Mouse (Mus musculus): ENCODE measurements around the gene Ift140. TPM values are rescaled to one million over a fixed set of nuclear protein-coding genes. Genes with fewer than 3 reads are reported as not detected.

Ift140 gene
- polyA plus RNA-seq, 1 experiment from 2014 or later, result 27.6 TPM

DNA sequence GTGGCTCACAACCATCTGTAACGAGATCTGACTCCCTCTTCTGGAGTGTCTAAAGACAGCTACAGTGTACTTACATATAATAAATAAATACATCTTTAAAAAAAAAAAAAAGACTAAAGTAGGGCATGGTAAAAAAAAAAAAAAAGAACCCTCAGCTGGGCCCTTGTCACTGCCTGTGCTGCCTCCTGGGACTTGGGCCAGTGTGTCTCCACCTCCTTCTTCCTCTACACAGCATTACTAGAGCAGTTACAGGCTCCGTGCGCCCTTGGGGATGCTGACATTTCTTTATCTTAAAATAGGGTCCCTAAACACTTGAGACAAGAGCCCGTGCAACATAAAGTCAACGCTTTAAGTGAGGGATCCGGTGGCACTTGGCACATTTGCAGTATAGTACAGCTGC lies 31.3 kb downstream of the Ift140 start:
- no peak overlapping the region for H3K4me2 ChIP-seq
- 92% methylated on average over 6 of the region's 6 CpGs for WGBS
- H3K27ac ChIP-seq, result no peak overlapping the region
- no peak for ATAC-seq (replicated peaks; ENCODE audit: low FRiP score)
- peaks cover 52% of the 10 kb centered on the region for H3K36me3 ChIP-seq
- H3K27me3 ChIP-seq, result no peaks in the 10 kb centered on the region
- no peak overlapping the region for H3K4me3 ChIP-seq (replicated peaks)
- H3K9ac ChIP-seq, result no peak overlapping the region
- H3K4me1 ChIP-seq, result no peaks in the 10 kb centered on the region
- H3K9me3 ChIP-seq (replicated peaks), result no peaks in the 10 kb centered on the region

DNA sequence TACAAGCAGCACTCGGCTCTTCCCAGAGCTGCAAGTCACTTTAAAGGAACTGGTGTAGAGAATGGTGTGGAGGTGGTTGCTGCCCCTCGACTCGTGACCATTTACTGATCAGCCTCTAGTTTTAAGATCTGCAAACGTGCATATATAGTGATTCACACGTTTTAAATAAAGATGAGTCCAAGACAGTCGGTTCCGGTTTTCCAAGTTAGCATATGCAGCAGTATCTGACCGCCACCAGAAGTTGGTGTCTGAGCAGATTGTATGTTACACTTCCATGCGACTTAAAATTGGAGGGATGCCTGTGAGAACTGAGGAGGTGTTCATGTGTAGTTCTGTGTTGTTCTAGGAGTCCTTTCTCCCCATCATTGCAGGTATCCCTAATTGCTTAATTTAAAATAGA lies 37.4 kb downstream of the Ift140 start:
- H3K27ac ChIP-seq, result no peak overlapping the region
- H3K4me3 ChIP-seq (replicated peaks), result no peak overlapping the region
- peaks cover 81% of the 10 kb centered on the region for H3K36me3 ChIP-seq
- no peaks in the 10 kb centered on the region for H3K9me3 ChIP-seq (replicated peaks)
- no peak for ATAC-seq (replicated peaks; ENCODE audit: low FRiP score)
- no peak overlapping the region for H3K9ac ChIP-seq
- H3K4me2 ChIP-seq, result no peak overlapping the region
- no peaks in the 10 kb centered on the region for H3K27me3 ChIP-seq
- H3K4me1 ChIP-seq, result no peaks in the 10 kb centered on the region
- WGBS, result 84% methylated on average over 9 of the region's 9 CpGs

DNA sequence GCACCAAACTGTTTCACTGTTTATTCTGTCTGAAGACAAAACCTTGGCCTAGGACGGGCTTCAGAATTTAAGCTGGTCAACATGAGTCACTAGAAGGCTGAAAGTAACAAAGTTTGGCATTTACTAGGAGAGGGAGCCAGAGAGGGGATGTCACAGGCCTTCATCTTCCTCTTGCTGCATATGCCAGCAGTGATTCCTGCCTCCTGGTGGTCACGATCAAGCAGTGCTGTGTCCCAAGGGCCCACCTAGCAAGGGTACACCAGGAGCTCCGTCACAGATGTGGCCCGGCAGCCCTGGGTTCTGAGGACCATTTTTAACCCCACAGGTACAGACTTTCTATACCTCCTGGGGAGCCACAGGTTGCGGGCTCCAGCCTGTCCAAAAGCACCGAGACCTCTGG lies 41.2 kb downstream of the Ift140 start:
- Histone ChIP-seq H3K4me3 (replicated peaks) (no peak overlapping the region), H3K4me2 (no peak overlapping the region), H3K27me3 (no peaks in the 10 kb centered on the region), H3K9ac (no peak overlapping the region), H3K9me3 (replicated peaks) (no peaks in the 10 kb centered on the region), H3K4me1 (no peaks in the 10 kb centered on the region), H3K27ac (no peak overlapping the region), H3K36me3 (peaks cover 94% of the 10 kb centered on the region)
- 91% methylated on average over 6 of the region's 6 CpGs for WGBS
- ATAC-seq (replicated peaks; ENCODE audit: low FRiP score), result no peak

DNA sequence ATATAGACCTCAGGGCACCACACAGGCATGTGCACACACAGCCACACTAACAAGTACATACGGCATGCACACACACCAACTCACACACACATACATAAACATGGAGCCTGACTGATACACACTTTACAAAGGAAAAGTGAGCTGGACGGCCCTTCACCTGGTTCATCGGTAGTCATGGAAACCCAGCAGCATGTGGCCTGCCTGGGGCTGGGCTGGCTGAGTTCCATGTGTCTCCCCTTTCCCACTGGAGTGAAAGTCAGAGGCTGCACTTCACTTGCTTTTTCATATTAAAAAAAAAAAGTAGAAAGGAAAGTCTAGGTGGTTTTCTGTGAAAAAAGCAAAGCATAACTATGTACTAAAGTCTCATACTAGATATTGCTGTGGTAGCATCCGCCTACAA lies 47.4 kb downstream of the Ift140 start:
- Histone ChIP-seq H3K4me1 (peaks cover 16% of the 10 kb centered on the region), H3K9ac (no peak overlapping the region), H3K4me3 (replicated peaks) (no peak overlapping the region), H3K27me3 (no peaks in the 10 kb centered on the region), H3K9me3 (replicated peaks) (no peaks in the 10 kb centered on the region), H3K27ac (no peak overlapping the region), H3K4me2 (no peak overlapping the region), H3K36me3 (peaks cover 77% of the 10 kb centered on the region)
- WGBS, result 85% methylated on average over 4 of the region's 4 CpGs
- no peak for ATAC-seq (replicated peaks; ENCODE audit: low FRiP score)

DNA sequence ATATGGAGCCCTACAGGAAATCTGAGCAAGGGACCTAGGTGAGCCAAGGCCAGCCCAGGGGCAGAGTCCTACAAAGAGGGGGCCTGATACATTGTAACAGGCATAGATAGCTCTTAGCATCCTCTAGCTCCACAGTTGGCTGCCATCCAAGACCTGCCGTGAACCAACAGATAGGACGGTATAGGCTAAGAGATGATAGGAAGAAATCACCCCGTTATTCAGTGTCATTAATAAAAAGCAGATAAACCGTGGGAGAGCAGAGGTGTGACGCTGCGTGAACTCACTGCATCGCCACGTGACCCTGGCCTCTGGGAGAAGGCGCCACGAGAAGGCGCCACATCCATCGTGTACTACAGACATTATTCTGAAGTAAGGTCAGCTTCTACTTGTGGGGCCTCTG lies 48.0 kb downstream of the Ift140 start:
- Histone ChIP-seq H3K27ac (peak overlapping the region; percentile 71), H3K9me3 (replicated peaks) (no peaks in the 10 kb centered on the region), H3K36me3 (peaks cover 75% of the 10 kb centered on the region), H3K27me3 (no peaks in the 10 kb centered on the region), H3K4me3 (replicated peaks) (no peak overlapping the region), H3K9ac (0 out of 2 replicates have a peak overlapping the region, but pooled peaks have one; percentile 3), H3K4me2 (no peak overlapping the region), H3K4me1 (peaks cover 16% of the 10 kb centered on the region)
- WGBS, result 74% methylated on average over 12 of the region's 12 CpGs
- ATAC-seq (replicated peaks; ENCODE audit: low FRiP score), result 0 out of 2 replicates have a peak, but pooled peaks have one; percentile 33

DNA sequence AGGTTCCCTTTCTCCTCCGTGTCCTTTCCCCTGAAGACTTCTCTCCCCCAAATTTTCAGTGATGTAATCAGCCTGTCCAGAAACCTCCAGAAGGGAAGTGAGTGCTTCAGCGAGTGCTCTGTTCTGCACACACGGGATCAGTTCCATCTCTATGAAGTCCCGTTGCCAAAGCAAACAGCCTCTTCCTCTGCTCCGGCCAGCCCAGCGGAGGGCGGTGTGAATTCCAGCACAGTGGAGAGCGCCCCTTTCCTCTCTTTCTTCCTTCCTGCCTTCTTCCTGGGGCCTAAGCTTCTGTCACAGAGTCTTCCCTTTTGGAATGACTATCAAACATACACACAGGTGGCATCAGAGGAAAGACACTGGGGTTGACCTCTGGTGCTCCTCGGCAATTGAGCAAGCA lies 48.5 kb downstream of the Ift140 start:
- no peak overlapping the region for H3K4me3 ChIP-seq (replicated peaks)
- 58% methylated on average over 9 of the region's 9 CpGs for WGBS
- no peaks in the 10 kb centered on the region for H3K9me3 ChIP-seq (replicated peaks)
- H3K4me2 ChIP-seq, result no peak overlapping the region
- H3K27ac ChIP-seq, result peak overlapping the region; percentile 71
- no peaks in the 10 kb centered on the region for H3K27me3 ChIP-seq
- peak; percentile 58; the same call in 1 of the 2 replicates for ATAC-seq (replicated peaks; ENCODE audit: low FRiP score)
- no peak overlapping the region for H3K9ac ChIP-seq
- H3K36me3 ChIP-seq, result peaks cover 73% of the 10 kb centered on the region
- peaks cover 16% of the 10 kb centered on the region for H3K4me1 ChIP-seq

DNA sequence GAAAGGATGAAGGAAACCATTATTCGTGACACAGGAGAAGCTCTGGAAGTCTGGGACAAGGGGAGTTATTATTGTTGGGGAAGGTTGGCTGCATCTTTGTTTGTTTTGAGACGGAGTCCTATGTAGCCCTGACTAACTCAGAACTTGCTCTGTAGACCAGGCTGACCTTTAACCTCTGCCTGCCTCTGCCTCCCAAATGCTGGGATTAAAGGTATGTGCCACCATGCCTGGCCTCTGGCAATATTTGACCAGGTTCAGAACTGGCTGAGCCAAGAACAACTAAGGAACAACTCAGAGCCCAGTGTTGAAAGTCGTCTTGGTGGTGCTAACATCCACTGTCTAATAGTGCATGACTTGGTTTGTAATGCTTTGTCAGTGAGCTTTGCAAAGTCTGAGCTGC lies 49.3 kb downstream of the Ift140 start:
- peaks cover 16% of the 10 kb centered on the region for H3K4me1 ChIP-seq
- no peak overlapping the region for H3K9ac ChIP-seq
- H3K4me3 ChIP-seq (replicated peaks), result no peak overlapping the region
- H3K4me2 ChIP-seq, result no peak overlapping the region
- no peak for ATAC-seq (replicated peaks; ENCODE audit: low FRiP score)
- 77% methylated on average over 3 of the region's 3 CpGs for WGBS
- no peaks in the 10 kb centered on the region for H3K9me3 ChIP-seq (replicated peaks)
- H3K27ac ChIP-seq, result 0 out of 2 replicates have a peak overlapping the region, but pooled peaks have one; percentile 71
- H3K36me3 ChIP-seq, result peaks cover 73% of the 10 kb centered on the region
- H3K27me3 ChIP-seq, result no peaks in the 10 kb centered on the region

DNA sequence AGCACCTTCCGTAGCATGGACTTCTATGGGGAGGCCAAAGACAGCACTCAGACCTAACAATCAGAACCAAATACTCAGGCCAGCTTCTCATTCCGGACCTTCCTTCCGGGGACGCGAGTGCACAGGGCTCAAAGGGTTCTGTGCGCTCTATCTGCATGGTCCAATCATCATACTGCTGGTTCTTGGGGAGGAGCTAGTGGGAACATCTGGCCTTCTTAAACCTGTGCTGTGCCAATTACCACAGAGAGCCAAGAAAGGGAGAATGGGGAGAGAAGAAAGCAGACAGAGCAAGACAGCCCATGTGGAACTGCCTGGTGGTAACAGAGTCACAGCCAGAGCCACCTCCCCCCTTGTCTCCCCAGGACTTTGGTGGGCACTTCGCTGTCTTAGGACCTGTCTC lies 50.7 kb downstream of the Ift140 start:
- peaks cover 70% of the 10 kb centered on the region for H3K36me3 ChIP-seq
- no peak overlapping the region for H3K4me3 ChIP-seq (replicated peaks)
- 90% methylated on average over 7 of the region's 7 CpGs for WGBS
- H3K4me2 ChIP-seq, result no peak overlapping the region
- no peak overlapping the region for H3K9ac ChIP-seq
- peak overlapping the region; percentile 78; the same call in 1 of the 2 replicates for H3K27ac ChIP-seq
- no peaks in the 10 kb centered on the region for H3K27me3 ChIP-seq
- peaks cover 16% of the 10 kb centered on the region for H3K4me1 ChIP-seq
- no peaks in the 10 kb centered on the region for H3K9me3 ChIP-seq (replicated peaks)
- ATAC-seq (replicated peaks; ENCODE audit: low FRiP score), result no peak

DNA sequence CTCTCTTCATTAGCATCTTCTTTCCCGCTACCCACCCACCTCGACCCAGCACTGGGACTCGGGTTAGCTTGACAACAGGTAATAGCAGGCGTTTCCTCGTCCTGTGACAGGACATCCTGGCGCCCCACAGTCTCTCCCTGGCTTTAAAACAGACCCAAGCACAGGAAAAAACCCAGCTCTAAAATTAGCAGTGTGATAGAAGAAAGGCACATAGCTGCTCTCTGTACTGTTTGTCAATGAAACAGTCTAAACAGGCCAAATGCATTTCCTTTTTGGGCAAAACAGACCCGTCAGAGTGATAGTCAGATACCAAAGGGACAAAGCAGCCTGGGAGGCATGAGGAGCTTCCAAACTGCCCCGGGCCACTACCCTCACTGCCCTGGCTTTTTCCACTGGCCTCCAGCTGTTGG lies 51.6 kb downstream of the Ift140 start:
- Histone ChIP-seq H3K4me3 (replicated peaks) (no peak overlapping the region), H3K27ac (peak overlapping the region; percentile 78), H3K4me1 (peaks cover 16% of the 10 kb centered on the region), H3K27me3 (no peaks in the 10 kb centered on the region), H3K36me3 (peaks cover 62% of the 10 kb centered on the region), H3K4me2 (no peak overlapping the region), H3K9me3 (replicated peaks) (no peaks in the 10 kb centered on the region), H3K9ac (no peak overlapping the region)
- WGBS, result 68% methylated on average over 8 of the region's 8 CpGs
- ATAC-seq (replicated peaks; ENCODE audit: low FRiP score), result no peak

DNA sequence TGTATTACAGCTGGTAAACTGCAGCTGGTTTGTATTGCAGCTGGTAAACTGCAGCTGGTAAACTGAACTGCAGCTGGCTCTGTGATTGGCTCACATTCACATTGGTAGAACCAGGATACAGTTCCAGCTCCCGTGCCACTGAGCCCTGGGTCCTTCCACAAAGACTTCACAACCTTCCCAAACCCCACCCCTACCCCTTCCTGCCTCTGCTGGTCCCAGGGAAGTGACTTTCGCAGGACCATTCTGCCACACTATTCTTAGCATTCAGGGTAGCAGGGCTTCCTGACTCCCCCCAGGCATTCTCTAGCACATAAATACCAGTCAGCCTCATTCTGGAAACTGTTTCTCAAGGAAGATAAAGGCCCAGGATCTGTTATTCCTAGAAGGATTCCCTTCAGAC lies 52.8 kb downstream of the Ift140 start:
- H3K4me2 ChIP-seq, result no peak overlapping the region
- peaks cover 53% of the 10 kb centered on the region for H3K36me3 ChIP-seq
- peak overlapping the region; percentile 78 for H3K27ac ChIP-seq
- no peak overlapping the region for H3K9ac ChIP-seq
- no peaks in the 10 kb centered on the region for H3K9me3 ChIP-seq (replicated peaks)
- H3K4me1 ChIP-seq, result peaks cover 10% of the 10 kb centered on the region
- no peak for ATAC-seq (replicated peaks; ENCODE audit: low FRiP score)
- no peaks in the 10 kb centered on the region for H3K27me3 ChIP-seq
- 66% methylated on average over 2 of the region's 2 CpGs for WGBS
- H3K4me3 ChIP-seq (replicated peaks), result no peak overlapping the region

DNA sequence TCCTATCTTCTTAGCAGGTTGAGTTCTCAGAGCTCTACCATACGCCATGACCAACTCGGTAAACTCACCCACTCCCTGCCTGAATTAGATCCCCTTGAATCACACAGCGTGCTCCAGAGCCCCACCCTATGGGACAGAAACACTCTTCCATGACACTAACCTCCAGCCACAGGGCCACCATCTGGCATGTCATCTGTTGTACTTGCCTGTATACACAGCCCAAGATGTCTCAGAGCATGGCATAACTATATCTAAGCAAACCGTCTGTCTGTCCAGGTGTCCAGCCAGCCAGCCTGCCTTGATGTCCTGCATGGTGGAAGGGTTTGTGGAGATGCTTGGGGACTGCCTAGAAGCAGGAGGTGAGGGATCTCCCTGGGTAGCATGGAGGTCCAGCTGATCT lies 61.0 kb downstream of the Ift140 start:
- no peaks in the 10 kb centered on the region for H3K9me3 ChIP-seq (replicated peaks)
- H3K27ac ChIP-seq, result no peak overlapping the region
- H3K4me3 ChIP-seq (replicated peaks), result 0 out of 2 replicates have a peak overlapping the region, but pooled peaks have one; percentile 3
- no peak for ATAC-seq (replicated peaks; ENCODE audit: low FRiP score)
- H3K9ac ChIP-seq, result no peak overlapping the region
- 91% methylated on average over 4 of the region's 4 CpGs for WGBS
- H3K27me3 ChIP-seq, result no peaks in the 10 kb centered on the region
- peaks cover 23% of the 10 kb centered on the region; the same call in 1 of the 2 replicates for H3K36me3 ChIP-seq
- peak overlapping the region; percentile 42 for H3K4me2 ChIP-seq
- H3K4me1 ChIP-seq, result peaks cover 42% of the 10 kb centered on the region

DNA sequence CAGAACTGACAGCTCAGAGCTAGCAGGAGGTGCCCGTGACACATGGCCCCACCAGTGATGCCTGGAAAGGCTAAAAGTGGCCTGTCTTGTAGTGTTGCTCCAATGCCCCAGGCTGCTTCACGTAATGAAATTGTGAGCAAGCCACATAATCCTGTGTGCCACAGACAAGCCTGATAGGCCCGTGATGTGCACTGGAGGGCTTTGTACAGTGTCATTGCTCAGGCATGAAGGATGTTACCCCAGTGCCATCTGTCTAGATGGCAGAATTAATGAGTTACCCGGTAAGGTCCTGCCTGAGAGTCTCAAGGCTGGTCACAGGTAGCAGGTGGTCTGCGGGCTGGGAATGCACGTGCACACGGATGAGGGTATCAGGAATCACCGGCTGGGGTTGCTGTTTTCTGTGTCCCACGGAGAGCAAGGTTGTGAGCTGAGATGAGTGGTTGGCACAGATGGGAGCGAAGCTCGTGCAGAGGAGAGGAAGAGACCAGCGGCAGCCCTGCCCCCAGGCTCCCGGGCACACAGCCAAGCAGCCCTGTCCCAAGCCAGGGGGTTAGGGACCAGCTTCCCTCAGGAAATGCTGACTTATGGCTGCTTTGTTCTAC lies 62.0 kb downstream of the Ift140 start:
- Histone ChIP-seq H3K27ac (peak overlapping the region; percentile 95), H3K4me3 (replicated peaks) (peak overlapping the region; percentile 43), H3K4me2 (peak overlapping the region; percentile 42), H3K9me3 (replicated peaks) (no peaks in the 10 kb centered on the region), H3K27me3 (no peaks in the 10 kb centered on the region), H3K9ac (0 out of 2 replicates have a peak overlapping the region, but pooled peaks have one; percentile 4), H3K4me1 (peaks cover 52% of the 10 kb centered on the region), H3K36me3 (peaks cover 23% of the 10 kb centered on the region; the same call in 1 of the 2 replicates)
- no peak for ATAC-seq (replicated peaks; ENCODE audit: low FRiP score)
- 71% methylated on average over 13 of the region's 13 CpGs for WGBS

DNA sequence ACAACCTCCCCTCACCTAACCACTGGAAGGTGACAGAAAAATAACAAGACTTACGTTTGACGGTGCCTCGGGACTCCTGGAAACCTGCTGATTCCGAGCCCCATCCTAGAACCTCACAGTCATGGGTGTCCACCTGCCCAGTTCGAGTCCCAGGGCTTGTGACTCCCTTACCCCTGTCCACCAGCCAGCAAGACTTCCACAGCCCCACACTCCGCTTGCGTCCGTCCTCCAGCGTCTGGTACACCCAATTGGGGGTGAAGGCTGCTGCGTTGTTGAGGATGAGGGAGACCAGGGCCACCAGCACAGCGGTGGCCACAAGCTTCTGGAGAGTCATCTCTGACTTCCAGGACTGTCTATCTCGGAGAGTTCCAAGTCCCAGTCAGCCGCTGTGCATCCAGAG lies 64.3 kb downstream of the Ift140 start:
- Histone ChIP-seq H3K27me3 (no peaks in the 10 kb centered on the region), H3K4me2 (peak overlapping the region; percentile 42), H3K9ac (peak overlapping the region; percentile 34), H3K4me3 (replicated peaks) (peak overlapping the region; percentile 43), H3K9me3 (replicated peaks) (no peaks in the 10 kb centered on the region), H3K36me3 (peaks cover 14% of the 10 kb centered on the region; the same call in 1 of the 2 replicates), H3K4me1 (peaks cover 73% of the 10 kb centered on the region), H3K27ac (peak overlapping the region; percentile 95)
- ATAC-seq (replicated peaks; ENCODE audit: low FRiP score), result no peak
- WGBS, result 83% methylated on average over 13 of the region's 13 CpGs

Measured in kidney, embryonic 15.5 days (tissue).